Mouse (Mus musculus): Measurements from ENCODE around the gene Slc35f1. TPM values are rescaled to one million over a fixed set of nuclear protein-coding genes. Genes with fewer than 3 reads are reported as not detected.

The Slc35f1 gene
- polyA plus RNA-seq, 1 experiment = 0.28 TPM

GRCm38 (mm10) chr10:52755949-52756679, 65.8 kb downstream of the Slc35f1 start:
- Histone ChIP-seq H3K27ac (replicated peaks; ENCODE audit: low read depth, low read length) (no peak overlapping the region), H3K4me1 (ENCODE audit: control insufficient read depth, insufficient read depth, insufficient read length, low read length) (no peaks in the 10 kb centered on the region), H3K4me3 (ENCODE audit: insufficient read depth, low read depth, low read length) (no peak overlapping the region)

- Histone ChIP-seq H3K4me1 (ENCODE audit: control insufficient read depth, insufficient read depth, insufficient read length, low read length) (no peaks in the 10 kb centered on the region), H3K4me3 (ENCODE audit: insufficient read depth, low read depth, low read length) (no peak overlapping the region), H3K27ac (replicated peaks; ENCODE audit: low read depth, low read length) (no peak overlapping the region)
Measured at GRCm38 (mm10) chr10:52757496-52758260, 67.3 kb downstream of the Slc35f1 start.

- no peak overlapping the region for H3K4me3 ChIP-seq (ENCODE audit: insufficient read depth, low read depth, low read length)
- H3K27ac ChIP-seq (replicated peaks; ENCODE audit: low read depth, low read length) = no peak overlapping the region
- no peaks in the 10 kb centered on the region for H3K4me1 ChIP-seq (ENCODE audit: control insufficient read depth, insufficient read depth, insufficient read length, low read length)
Measured at GRCm38 (mm10) chr10:52758589-52758988, 68.3 kb downstream of the Slc35f1 start.

- H3K4me3 ChIP-seq (ENCODE audit: insufficient read depth, low read depth, low read length) = no peak overlapping the region
- no peaks in the 10 kb centered on the region for H3K4me1 ChIP-seq (ENCODE audit: control insufficient read depth, insufficient read depth, insufficient read length, low read length)
- no peak overlapping the region for H3K27ac ChIP-seq (replicated peaks; ENCODE audit: low read depth, low read length)
Measured at GRCm38 (mm10) chr10:52760527-52760926, 70.2 kb downstream of the Slc35f1 start.

GRCm38 (mm10) chr10:52779926-52780485, 89.7 kb downstream of the Slc35f1 start:
- no peak overlapping the region for H3K4me3 ChIP-seq (ENCODE audit: insufficient read depth, low read depth, low read length)
- H3K27ac ChIP-seq (replicated peaks; ENCODE audit: low read depth, low read length) = no peak overlapping the region
- no peaks in the 10 kb centered on the region for H3K4me1 ChIP-seq (ENCODE audit: control insufficient read depth, insufficient read depth, insufficient read length, low read length)

GRCm38 (mm10) chr10:52787075-52787474, 96.7 kb downstream of the Slc35f1 start:
- H3K27ac ChIP-seq (replicated peaks; ENCODE audit: low read depth, low read length) = no peak overlapping the region
- H3K4me3 ChIP-seq (ENCODE audit: insufficient read depth, low read depth, low read length) = no peak overlapping the region
- no peaks in the 10 kb centered on the region for H3K4me1 ChIP-seq (ENCODE audit: control insufficient read depth, insufficient read depth, insufficient read length, low read length)

GRCm38 (mm10) chr10:52791560-52791959, 101.2 kb downstream of the Slc35f1 start:
- Histone ChIP-seq H3K4me3 (ENCODE audit: insufficient read depth, low read depth, low read length) (no peak overlapping the region), H3K27ac (replicated peaks; ENCODE audit: low read depth, low read length) (no peak overlapping the region), H3K4me1 (ENCODE audit: control insufficient read depth, insufficient read depth, insufficient read length, low read length) (no peaks in the 10 kb centered on the region)

GRCm38 (mm10) chr10:52797454-52797853, 107.1 kb downstream of the Slc35f1 start:
- H3K4me3 ChIP-seq (ENCODE audit: insufficient read depth, low read depth, low read length) = no peak overlapping the region
- H3K27ac ChIP-seq (replicated peaks; ENCODE audit: low read depth, low read length) = no peak overlapping the region
- no peaks in the 10 kb centered on the region for H3K4me1 ChIP-seq (ENCODE audit: control insufficient read depth, insufficient read depth, insufficient read length, low read length)

GRCm38 (mm10) chr10:52807808-52808207, 117.5 kb downstream of the Slc35f1 start:
- Histone ChIP-seq H3K4me3 (ENCODE audit: insufficient read depth, low read depth, low read length) (no peak overlapping the region), H3K4me1 (ENCODE audit: control insufficient read depth, insufficient read depth, insufficient read length, low read length) (no peaks in the 10 kb centered on the region), H3K27ac (replicated peaks; ENCODE audit: low read depth, low read length) (no peak overlapping the region)

GRCm38 (mm10) chr10:52812861-52813260, 122.5 kb downstream of the Slc35f1 start:
- no peak overlapping the region for H3K4me3 ChIP-seq (ENCODE audit: insufficient read depth, low read depth, low read length)
- H3K4me1 ChIP-seq (ENCODE audit: control insufficient read depth, insufficient read depth, insufficient read length, low read length) = no peaks in the 10 kb centered on the region
- H3K27ac ChIP-seq (replicated peaks; ENCODE audit: low read depth, low read length) = no peak overlapping the region

GRCm38 (mm10) chr10:52814358-52814757, 124.0 kb downstream of the Slc35f1 start:
- no peak overlapping the region for H3K4me3 ChIP-seq (ENCODE audit: insufficient read depth, low read depth, low read length)
- no peak overlapping the region for H3K27ac ChIP-seq (replicated peaks; ENCODE audit: low read depth, low read length)
- no peaks in the 10 kb centered on the region for H3K4me1 ChIP-seq (ENCODE audit: control insufficient read depth, insufficient read depth, insufficient read length, low read length)

- H3K27ac ChIP-seq (replicated peaks; ENCODE audit: low read depth, low read length) = no peak overlapping the region
- no peak overlapping the region for H3K4me3 ChIP-seq (ENCODE audit: insufficient read depth, low read depth, low read length)
- no peaks in the 10 kb centered on the region for H3K4me1 ChIP-seq (ENCODE audit: control insufficient read depth, insufficient read depth, insufficient read length, low read length)
Measured at GRCm38 (mm10) chr10:52819661-52820060, 129.3 kb downstream of the Slc35f1 start.

GRCm38 (mm10) chr10:52822909-52823308, 132.6 kb downstream of the Slc35f1 start:
- Histone ChIP-seq H3K4me1 (ENCODE audit: control insufficient read depth, insufficient read depth, insufficient read length, low read length) (no peaks in the 10 kb centered on the region), H3K27ac (replicated peaks; ENCODE audit: low read depth, low read length) (no peak overlapping the region), H3K4me3 (ENCODE audit: insufficient read depth, low read depth, low read length) (no peak overlapping the region)

- H3K27ac ChIP-seq (replicated peaks; ENCODE audit: low read depth, low read length) = no peak overlapping the region
Measured at GRCm38 (mm10) chr10:52825746-52826145, 135.4 kb downstream of the Slc35f1 start.

GRCm38 (mm10) chr10:52840819-52841218, 150.5 kb downstream of the Slc35f1 start:
- Histone ChIP-seq H3K27ac (replicated peaks; ENCODE audit: low read depth, low read length) (no peak overlapping the region), H3K4me1 (ENCODE audit: control insufficient read depth, insufficient read depth, insufficient read length, low read length) (no peaks in the 10 kb centered on the region)

More at GRCm38 (mm10) chr10:52825746-52826145, 135.4 kb downstream of the Slc35f1 start:
- Histone ChIP-seq H3K4me3 (ENCODE audit: insufficient read depth, low read depth, low read length) (no peak overlapping the region), H3K4me1 (ENCODE audit: control insufficient read depth, insufficient read depth, insufficient read length, low read length) (no peaks in the 10 kb centered on the region)

More at GRCm38 (mm10) chr10:52840819-52841218, 150.5 kb downstream of the Slc35f1 start:
- H3K4me3 ChIP-seq (ENCODE audit: insufficient read depth, low read depth, low read length) = no peak overlapping the region

All from brown adipose tissue, adult 24 weeks (tissue).